In the genomic region with DNA sequence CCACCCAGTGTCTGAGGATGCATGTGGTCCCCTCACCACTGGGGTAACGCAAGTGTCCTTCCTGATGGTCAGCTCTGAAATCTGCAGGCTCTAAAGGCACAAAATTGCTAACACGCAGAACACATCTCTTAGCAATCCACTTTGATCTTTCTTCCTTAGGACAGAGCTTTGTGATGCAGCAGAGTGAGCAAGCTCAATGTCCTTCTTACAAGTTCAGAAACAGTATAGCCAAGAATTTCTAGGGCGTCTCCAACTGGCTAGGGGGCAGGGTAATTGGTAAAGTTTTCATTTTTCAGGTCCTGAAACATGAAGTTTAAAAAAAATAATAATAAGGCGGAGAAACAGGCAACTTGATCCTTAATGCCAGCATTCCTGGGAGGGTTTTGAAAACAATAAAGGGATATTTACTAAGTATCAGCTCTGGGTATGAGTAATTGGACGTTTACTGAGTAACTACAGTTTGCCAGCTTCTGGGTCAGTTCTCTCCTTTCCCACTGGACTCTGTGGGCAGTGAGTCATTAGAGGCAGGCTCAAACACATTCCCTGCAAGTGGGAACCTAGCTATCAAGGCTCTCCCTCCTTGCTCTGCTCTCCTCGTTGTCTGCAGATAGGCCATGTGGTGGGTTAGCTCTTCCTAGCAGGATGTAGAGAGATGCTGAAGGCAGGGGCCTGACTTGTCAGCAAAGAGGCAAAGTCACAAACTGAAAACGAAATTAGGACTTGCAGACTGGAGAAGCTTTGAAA, we compare ENCODE assay signal across 20 mouse cellular contexts.
DNase-seq lines count a peak whose midpoint lies in the region; ATAC-seq lines count a peak whose summit lies in the region.
"Had no signal": no experiment of that assay in that cellular context is flagged by ENCODE, and none has a peak within 500 bp of the region (broad histone marks: within the 10 kb centered on the region; RNA-seq: fewer than 3 reads in every experiment).

No protein-coding gene starts in this region.

- no peak overlapping the region for H3K4me3 ChIP-seq in kidney, embryonic 16.5 days (ENCODE audit: low read length)
- H3K4me3 ChIP-seq in stomach, embryonic 14.5 days (ENCODE audit: low read depth, low read length): no peak overlapping the region
- H3K4me3 ChIP-seq in forebrain, embryonic 12.5 days (replicated peaks): no peak overlapping the region
- H3K4me3 ChIP-seq: gastrocnemius, adult 2 months; heart, embryonic 12.5 days; hindbrain, embryonic 15.5 days; limb, embryonic 15.5 days had no signal

- no peak overlapping the region for H3K4me2 ChIP-seq in kidney, embryonic 16.5 days (replicated peaks; ENCODE audit: low read depth, low read length)
- no peak overlapping the region for H3K4me2 ChIP-seq in stomach, embryonic 14.5 days (replicated peaks; ENCODE audit: low read depth, low read length)
- no peak overlapping the region for H3K4me2 ChIP-seq in forebrain, embryonic 12.5 days
- H3K4me2 ChIP-seq: heart, embryonic 12.5 days; hindbrain, embryonic 15.5 days; limb, embryonic 15.5 days had no signal

- no peak overlapping the region for H3K9ac ChIP-seq in kidney, embryonic 16.5 days (replicated peaks; ENCODE audit: low read length)
- H3K9ac ChIP-seq in stomach, embryonic 14.5 days (replicated peaks; ENCODE audit: low read depth, low read length): no peak overlapping the region
- no peak overlapping the region for H3K9ac ChIP-seq in forebrain, embryonic 12.5 days
- H3K9ac ChIP-seq: heart, embryonic 12.5 days; hindbrain, embryonic 15.5 days; limb, embryonic 15.5 days; liver, postnatal 0 days had no signal

- 0 out of 2 replicates have a peak, but pooled peaks have one; percentile 36 for ATAC-seq in kidney, embryonic 16.5 days (ENCODE audit: low FRiP score, low TSS enrichment)
- no peak for ATAC-seq in stomach, embryonic 14.5 days (ENCODE audit: insufficient number of reproducible peaks, insufficient read depth, low FRiP score, low read depth)
- no peak for ATAC-seq in forebrain, embryonic 12.5 days (ENCODE audit: low FRiP score)
- ATAC-seq: CD4-positive, CD25-positive, alpha-beta regulatory T cell, adult 4 months; intestine, postnatal 0 days; liver, postnatal 0 days had no signal

- H3K4me1 ChIP-seq in kidney, embryonic 16.5 days (ENCODE audit: insufficient read depth, low read length): peaks cover 11% of the 10 kb centered on the region; the same call in 1 of the 2 replicates
- no peaks in the 10 kb centered on the region for H3K4me1 ChIP-seq in stomach, embryonic 14.5 days (ENCODE audit: control insufficient read depth, insufficient read depth, low read length)
- no peaks in the 10 kb centered on the region for H3K4me1 ChIP-seq in forebrain, embryonic 12.5 days
- H3K4me1 ChIP-seq: heart, embryonic 12.5 days; hindbrain, embryonic 15.5 days; limb, embryonic 15.5 days had no signal

- WGBS in kidney, embryonic 16.5 days: 50% methylated on average over 7 of the region's 7 CpGs
- 66% methylated on average over 7 of the region's 7 CpGs for WGBS in stomach, embryonic 14.5 days
- 73% methylated on average over 7 of the region's 7 CpGs for WGBS in forebrain, embryonic 12.5 days

- H3K27ac ChIP-seq in kidney, embryonic 16.5 days (ENCODE audit: low read length): peak overlapping the region; percentile 36; the same call in 1 of the 2 replicates
- peak overlapping the region; percentile 21; the same call in 1 of the 2 replicates for H3K27ac ChIP-seq in stomach, embryonic 14.5 days (ENCODE audit: low read length)
- no peak overlapping the region for H3K27ac ChIP-seq in forebrain, embryonic 12.5 days
- H3K27ac ChIP-seq: gastrocnemius, adult 2 months; hindbrain, embryonic 15.5 days; limb, embryonic 15.5 days had no signal

- H3K9me3 ChIP-seq in kidney, embryonic 16.5 days (ENCODE audit: low read length): no peaks in the 10 kb centered on the region
- no peaks in the 10 kb centered on the region for H3K9me3 ChIP-seq in stomach, embryonic 14.5 days (ENCODE audit: control insufficient read depth, low read depth, low read length)
- no peaks in the 10 kb centered on the region for H3K9me3 ChIP-seq in forebrain, embryonic 12.5 days
- H3K9me3 ChIP-seq: G1E; heart, embryonic 12.5 days; hindbrain, embryonic 15.5 days; limb, embryonic 15.5 days had no signal

- no peaks in the 10 kb centered on the region for H3K27me3 ChIP-seq in kidney, embryonic 16.5 days (ENCODE audit: insufficient read depth, low read length)
- no peaks in the 10 kb centered on the region for H3K27me3 ChIP-seq in stomach, embryonic 14.5 days (ENCODE audit: control insufficient read depth, insufficient read depth, low read length)
- H3K27me3 ChIP-seq in forebrain, embryonic 12.5 days: no peaks in the 10 kb centered on the region; the same call in 1 of the 2 replicates
- H3K27me3 ChIP-seq: heart, embryonic 12.5 days; hindbrain, embryonic 15.5 days; limb, embryonic 15.5 days had no signal

- no peak for DNase-seq in kidney, postnatal 36 days
- peak; percentile 95 for DNase-seq in 3T3-L1 (ENCODE audit: low read depth, low spot score)
- peak; percentile 6 for DNase-seq in adipocyte (ENCODE audit: low spot score)
- DNase-seq in right cerebral cortex, postnatal 4 days: no peak
- DNase-seq in layer of hippocampus, postnatal 10 days (ENCODE audit: low spot score in 2 of 2): no peak
- DNase-seq: cerebellum, adult 11 months; gastrocnemius, adult 2 months; liver, postnatal 0 days; lung, postnatal 36 days; right cerebral cortex, postnatal 14 days; thymus, postnatal 4 days had no signal

- no peaks in the 10 kb centered on the region for H3K36me3 ChIP-seq in kidney, embryonic 16.5 days (ENCODE audit: insufficient read depth, low read length)
- H3K36me3 ChIP-seq in stomach, embryonic 14.5 days (ENCODE audit: control insufficient read depth, insufficient read depth, low read length): no peaks in the 10 kb centered on the region
- H3K36me3 ChIP-seq in forebrain, embryonic 12.5 days (replicated peaks): no peaks in the 10 kb centered on the region
- H3K36me3 ChIP-seq: G1E; heart, embryonic 12.5 days; hindbrain, embryonic 15.5 days; limb, embryonic 15.5 days had no signal

Comparison
In these comparisons a context has a peak if more than half of its experiments do, and no peak if none do; other contexts are left out.
1. DNase-seq: peak in 3T3-L1 (single experiment) and adipocyte (single experiment); none in kidney, postnatal 36 days (0 of 2), right cerebral cortex, postnatal 4 days (single experiment) and layer of hippocampus, postnatal 10 days (0 of 2).